Comparison of ENCODE assay signal across 9 mouse cellular contexts in genomic region chr8:13529011-13529840, GRCm38 (mm10). TPM values are rescaled to one million over a fixed set of nuclear protein-coding genes. Genes with fewer than 3 reads are reported as not detected.
DNase-seq lines count a peak whose midpoint lies in the region; ATAC-seq and TF ChIP-seq lines count a peak whose summit lies in the region.
"Had no signal": no experiment of that assay in that cellular context is flagged by ENCODE, and none has a peak within 500 bp of the region (broad histone marks: within the 10 kb centered on the region; RNA-seq: fewer than 3 reads in every experiment).

No protein-coding gene starts in this region.

- no peak overlapping the region for H3K27ac ChIP-seq in liver, embryonic 11.5 days (ENCODE audit: low read depth, low read length)
- H3K27ac ChIP-seq in liver, embryonic 12.5 days = no peak overlapping the region
- peak overlapping the region; percentile 77 for H3K27ac ChIP-seq in heart, postnatal 0 days (ENCODE audit: low read depth)
- H3K27ac ChIP-seq in olfactory bulb, adult 2 months (ENCODE audit: insufficient read depth, low read depth, low read length) = peak overlapping the region; percentile 32; the same call in 1 of the 2 replicates

- no peak for TF ChIP-seq POLR2A in olfactory bulb, adult 2 months (IDR thresholded peaks at IDR 0.05; ENCODE audit: insufficient read depth, low read depth, low read length)

- intact Hi-C loops in left cerebral cortex, postnatal 4 days (cut with DNase I) = no loop called here

- no peak for TF ChIP-seq EP300 in heart, postnatal 0 days (IDR thresholded peaks at IDR 0.05; ENCODE audit: low read depth)

- no peak for TF ChIP-seq CTCF in heart, postnatal 0 days (IDR thresholded peaks at IDR 0.05; ENCODE audit: low read depth)
- TF ChIP-seq CTCF in olfactory bulb, adult 2 months (IDR thresholded peaks at IDR 0.05; ENCODE audit: insufficient read depth, low read depth, low read length) = no peak

- peak; percentile 29 to 66 for DNase-seq in adrenal gland, adult (ENCODE audit: inconsistent age in 2 of 2, low spot score in 1 of 2)
- DNase-seq in adrenal gland, postnatal 4 days (ENCODE audit: low spot score in 2 of 2) = no peak
- DNase-seq in liver, embryonic 11.5 days (ENCODE audit: low spot score) = peak; percentile 28
- DNase-seq in heart, postnatal 0 days (ENCODE audit: low spot score) = no peak
- no peak for DNase-seq in ovary, adult 18-20 months (ENCODE audit: low spot score)
- DNase-seq in left cerebral cortex, postnatal 4 days = no peak

- no peak overlapping the region for H3K4me2 ChIP-seq in liver, embryonic 11.5 days
- H3K4me2 ChIP-seq in liver, embryonic 12.5 days = no peak overlapping the region
- no peak overlapping the region for H3K4me2 ChIP-seq in heart, postnatal 0 days (ENCODE audit: low read depth, low read length)

- H3K4me1 ChIP-seq in liver, embryonic 11.5 days (replicated peaks; ENCODE audit: control insufficient read depth, insufficient read depth, low read length) = no peaks in the 10 kb centered on the region
- no peaks in the 10 kb centered on the region for H3K4me1 ChIP-seq in liver, embryonic 12.5 days
- peaks cover 37% of the 10 kb centered on the region for H3K4me1 ChIP-seq in heart, postnatal 0 days (ENCODE audit: control insufficient read depth, insufficient read depth)
- peaks cover 28% of the 10 kb centered on the region for H3K4me1 ChIP-seq in olfactory bulb, adult 2 months (ENCODE audit: control insufficient read depth, insufficient read depth, low read length)

- H3K9ac ChIP-seq in liver, embryonic 11.5 days (ENCODE audit: low read depth, low read length) = no peak overlapping the region
- no peak overlapping the region for H3K9ac ChIP-seq in liver, embryonic 12.5 days
- H3K9ac ChIP-seq in heart, postnatal 0 days (replicated peaks; ENCODE audit: low read depth, low read length) = peak overlapping the region; percentile 34; the same call in 1 of the 2 replicates

- 60% methylated on average over 15 of the region's 15 CpGs for WGBS in liver, embryonic 11.5 days
- WGBS in liver, embryonic 12.5 days (ENCODE audit: insufficient replicate concordance) = 56% methylated on average over 15 of the region's 15 CpGs
- 51% methylated on average over 15 of the region's 15 CpGs for WGBS in heart, postnatal 0 days
- WGBS in olfactory bulb, adult 2 months = 79% methylated on average over 15 of the region's 15 CpGs

- ATAC-seq in liver, embryonic 11.5 days (replicated peaks; ENCODE audit: low FRiP score) = no peak
- ATAC-seq in liver, embryonic 12.5 days = no peak
- ATAC-seq in heart, postnatal 0 days (ENCODE audit: insufficient read depth, low read depth) = no peak; the same call in none of the 2 replicates

- no peak overlapping the region for H3K4me3 ChIP-seq in liver, embryonic 11.5 days (ENCODE audit: low read depth, low read length)
- no peak overlapping the region for H3K4me3 ChIP-seq in liver, embryonic 12.5 days
- H3K4me3 ChIP-seq in heart, postnatal 0 days (ENCODE audit: low read depth, low read length) = no peak overlapping the region
- H3K4me3 ChIP-seq in olfactory bulb, adult 2 months (ENCODE audit: insufficient read depth, low read depth, low read length) = no peak overlapping the region

- H3K9me3 ChIP-seq in liver, embryonic 11.5 days (ENCODE audit: control insufficient read depth, low read length) = 0 out of 2 replicates have a peak, but pooled peaks cover 2% of the 10 kb centered on the region
- 0 out of 2 replicates have a peak, but pooled peaks cover 4% of the 10 kb centered on the region for H3K9me3 ChIP-seq in liver, embryonic 12.5 days (replicated peaks)
- peaks cover 7% of the 10 kb centered on the region for H3K9me3 ChIP-seq in heart, postnatal 0 days (replicated peaks; ENCODE audit: control insufficient read depth, low read length)

- no peaks in the 10 kb centered on the region for H3K27me3 ChIP-seq in liver, embryonic 11.5 days (replicated peaks; ENCODE audit: control insufficient read depth, insufficient read depth, low read length)
- no peaks in the 10 kb centered on the region for H3K27me3 ChIP-seq in liver, embryonic 12.5 days (replicated peaks)
- H3K27me3 ChIP-seq in heart, postnatal 0 days (ENCODE audit: control insufficient read depth, insufficient read depth, low read length) = no peaks in the 10 kb centered on the region

- H3K36me3 ChIP-seq in liver, embryonic 11.5 days (ENCODE audit: control insufficient read depth, insufficient read depth, low read length) = no peaks in the 10 kb centered on the region
- H3K36me3 ChIP-seq in liver, embryonic 12.5 days = no peaks in the 10 kb centered on the region
- H3K36me3 ChIP-seq in heart, postnatal 0 days (replicated peaks; ENCODE audit: control insufficient read depth, insufficient read depth, low read length) = no peaks in the 10 kb centered on the region

RNA-seq across cellular contexts. Expression of gene 1700029H14Rik, which starts 33.0 kb away (rescaled TPM):
- under 1 TPM; 0.22 to 0.37 TPM for total RNA-seq in adrenal gland, postnatal 4 days (2021)
- not detected in 2 replicates for polyA plus RNA-seq in liver, embryonic 11.5 days (2014; fragmentation: Nextera tagmentation; extraction: Ambion mirVana)
- not detected in 2 replicates for polyA plus RNA-seq in liver, embryonic 12.5 days (2016; fragmentation: Nextera tagmentation; extraction: Ambion mirVana)
- total RNA-seq in heart, postnatal 0 days (2014; rRNA removed; ENCODE audit: low replicate concordance) = not detected in 2 replicates
- polyA plus RNA-seq in heart, postnatal 0 days (2015; fragmentation: Nextera tagmentation; extraction: Ambion mirVana) = not detected in 2 replicates
- not detected in 2 replicates for polyA plus RNA-seq in olfactory bulb, adult 2 months (2012; ENCODE audit: insufficient read depth, insufficient read length, low replicate concordance, missing spikeins)
- total RNA-seq in left cerebral cortex, postnatal 4 days (2021) = not detected
- total RNA-seq: left cerebral cortex, postnatal 25 days had no signal

RNA-seq across cellular contexts. Expression of gene Gas6, which starts 34.9 kb away (rescaled TPM):
- 100 to 1,000 TPM; 158 to 160 TPM for total RNA-seq in adrenal gland, postnatal 4 days (2021)
- polyA plus RNA-seq in liver, embryonic 11.5 days (2014; fragmentation: Nextera tagmentation; extraction: Ambion mirVana) = 3.8 and 5.5 TPM in 2 replicates
- polyA plus RNA-seq in liver, embryonic 12.5 days (2016; fragmentation: Nextera tagmentation; extraction: Ambion mirVana) = 4.5 and 4.6 TPM in 2 replicates
- 275 and 304 TPM in 2 replicates for total RNA-seq in heart, postnatal 0 days (2014; rRNA removed; ENCODE audit: low replicate concordance)
- polyA plus RNA-seq in heart, postnatal 0 days (2015; fragmentation: Nextera tagmentation; extraction: Ambion mirVana) = 175 and 179 TPM in 2 replicates
- not detected in 2 replicates for polyA plus RNA-seq in olfactory bulb, adult 2 months (2012; ENCODE audit: insufficient read depth, insufficient read length, low replicate concordance, missing spikeins)
- total RNA-seq in left cerebral cortex, postnatal 4 days (2021) = 10 to 100 TPM; 81.2 to 85.8 TPM

Comparison
In these comparisons a context has a peak if more than half of its experiments do, and no peak if none do; other contexts are left out.
1. DNase-seq: peak in adrenal gland, adult (2 of 2) and liver, embryonic 11.5 days (single experiment); none in adrenal gland, postnatal 4 days (0 of 2), heart, postnatal 0 days (single experiment), ovary, adult 18-20 months (single experiment) and left cerebral cortex, postnatal 4 days (single experiment).
2. H3K27ac ChIP-seq: peak in heart, postnatal 0 days (single experiment) and olfactory bulb, adult 2 months (single experiment); none in liver, embryonic 11.5 days (single experiment) and liver, embryonic 12.5 days (single experiment).